Mouse (Mus musculus) kidney, postnatal 14 days (tissue): ENCODE results near the gene Slc12a1.
A peak's percentile ranks its signal among the peaks of the same experiment; 100 is the strongest.

Experiments
- DNase-seq: peaks from one replicate; pipeline ENCODE4 v3.0.0; 2022; ENCODE audit warnings: mixed read lengths

Slc12a1 gene

GRCm38 (mm10) chr2:125211831-125212510 lies 59.7 kb downstream of the Slc12a1 start:
- DNase-seq, result no peak

DNA sequence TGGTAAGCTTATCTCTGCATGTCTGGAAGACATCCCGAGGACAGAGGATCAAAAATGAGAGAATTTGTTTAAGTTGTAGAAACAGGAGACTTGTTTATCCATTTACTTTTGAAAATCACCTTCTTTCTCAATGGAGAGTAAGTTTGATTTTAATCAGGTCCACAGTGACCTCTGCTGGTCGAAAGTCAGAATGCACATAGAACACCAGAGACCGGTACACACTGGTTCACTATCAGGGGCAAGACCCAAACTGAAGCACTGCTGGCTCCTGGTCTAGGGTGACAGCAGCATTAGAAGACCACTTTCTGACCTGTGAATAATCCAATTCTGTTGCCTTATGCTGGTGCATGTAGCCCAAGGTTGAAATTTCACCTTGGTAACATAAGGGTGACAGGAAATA lies 62.3 kb downstream of the Slc12a1 start:
- peak; percentile 72 for DNase-seq

- no peak for DNase-seq
These were observed 65.0 kb downstream of the Slc12a1 start for GRCm38 (mm10) chr2:125217286-125217685.

DNA sequence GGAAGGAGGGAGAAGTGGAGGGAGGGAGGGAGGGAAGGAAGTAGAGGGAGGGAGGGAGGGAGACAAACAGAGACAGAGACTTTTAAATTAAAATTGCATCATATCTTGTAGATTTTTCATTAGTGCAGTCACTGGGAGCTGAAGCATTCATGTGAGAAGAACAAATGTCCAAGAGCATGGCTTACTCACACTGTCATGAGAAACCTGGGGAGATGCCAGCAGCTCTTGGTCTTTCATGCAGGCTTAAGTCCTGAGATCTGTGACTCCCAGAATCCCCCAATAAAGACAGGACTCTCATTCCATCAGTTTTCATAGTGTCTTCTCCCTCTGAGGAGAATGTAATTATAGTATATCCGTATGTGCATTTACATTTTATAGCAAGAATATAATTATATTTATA lies 66.3 kb downstream of the Slc12a1 start:
- DNase-seq, result no peak

DNA sequence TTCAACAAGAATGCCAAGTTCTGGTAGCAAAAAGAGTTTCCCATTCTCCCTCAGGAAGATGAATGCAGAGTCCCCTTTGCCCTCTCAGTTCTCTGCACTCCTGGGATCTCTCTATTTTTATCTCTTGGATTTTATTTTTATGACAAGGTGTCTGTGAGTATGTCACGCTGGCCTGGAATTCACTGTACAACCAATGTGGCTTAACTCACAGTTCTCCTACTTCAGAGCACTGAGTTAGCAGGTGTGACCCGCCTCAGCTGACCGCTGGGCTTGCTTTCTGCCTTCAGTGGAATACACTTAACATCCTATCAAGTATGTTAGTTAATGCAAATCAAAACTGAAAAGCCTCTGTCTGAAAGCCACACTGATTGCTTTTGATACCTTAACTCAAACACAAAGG lies 67.0 kb downstream of the Slc12a1 start:
- no peak for DNase-seq

DNA sequence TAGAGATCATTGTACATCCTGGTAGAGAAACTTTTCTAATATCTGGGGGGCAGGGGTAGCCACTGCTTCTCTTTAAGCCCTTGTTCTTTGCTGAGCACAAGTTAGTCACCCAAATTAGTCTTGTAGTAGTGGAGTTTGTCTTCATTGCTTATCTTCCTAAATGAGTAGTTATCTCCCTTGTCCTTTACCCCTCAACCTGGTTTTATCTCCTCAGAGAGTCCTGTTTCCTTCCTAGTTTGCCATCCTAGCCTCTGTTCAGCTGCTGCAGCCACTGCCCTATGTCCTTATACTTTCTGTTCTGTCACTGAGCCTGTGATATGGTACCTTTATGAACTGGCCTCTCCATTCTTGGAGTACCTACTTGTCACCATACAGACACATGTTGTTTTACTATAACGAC lies 69.4 kb downstream of the Slc12a1 start:
- no peak for DNase-seq

- DNase-seq, result no peak
These were observed 76.4 kb downstream of the Slc12a1 start for GRCm38 (mm10) chr2:125228472-125229409.

- DNase-seq, result no peak
These were observed 79.9 kb downstream of the Slc12a1 start for GRCm38 (mm10) chr2:125232183-125232582.

DNA sequence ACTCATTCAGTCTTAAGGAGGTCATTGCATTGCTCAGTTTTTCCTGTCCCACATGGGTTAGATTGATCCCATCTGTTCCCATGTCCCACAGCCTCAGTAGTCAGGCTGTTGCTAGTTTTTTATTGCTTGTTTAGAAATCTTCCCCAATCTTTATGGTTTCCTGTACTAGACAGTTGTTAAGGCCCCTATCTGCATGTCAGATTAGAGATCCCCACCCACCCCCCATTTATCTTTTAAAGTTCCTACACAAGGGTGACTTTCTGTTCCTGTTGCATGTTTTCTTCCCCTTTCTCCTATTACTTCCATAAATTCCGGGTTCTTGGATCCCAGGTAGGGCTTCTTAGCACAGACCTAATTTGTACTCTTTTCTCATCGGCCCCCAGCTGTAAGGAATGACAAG lies 81.2 kb downstream of the Slc12a1 start:
- DNase-seq, result no peak

GRCm38 (mm10) chr2:125234049-125234448 lies 81.7 kb downstream of the Slc12a1 start:
- no peak for DNase-seq

DNA sequence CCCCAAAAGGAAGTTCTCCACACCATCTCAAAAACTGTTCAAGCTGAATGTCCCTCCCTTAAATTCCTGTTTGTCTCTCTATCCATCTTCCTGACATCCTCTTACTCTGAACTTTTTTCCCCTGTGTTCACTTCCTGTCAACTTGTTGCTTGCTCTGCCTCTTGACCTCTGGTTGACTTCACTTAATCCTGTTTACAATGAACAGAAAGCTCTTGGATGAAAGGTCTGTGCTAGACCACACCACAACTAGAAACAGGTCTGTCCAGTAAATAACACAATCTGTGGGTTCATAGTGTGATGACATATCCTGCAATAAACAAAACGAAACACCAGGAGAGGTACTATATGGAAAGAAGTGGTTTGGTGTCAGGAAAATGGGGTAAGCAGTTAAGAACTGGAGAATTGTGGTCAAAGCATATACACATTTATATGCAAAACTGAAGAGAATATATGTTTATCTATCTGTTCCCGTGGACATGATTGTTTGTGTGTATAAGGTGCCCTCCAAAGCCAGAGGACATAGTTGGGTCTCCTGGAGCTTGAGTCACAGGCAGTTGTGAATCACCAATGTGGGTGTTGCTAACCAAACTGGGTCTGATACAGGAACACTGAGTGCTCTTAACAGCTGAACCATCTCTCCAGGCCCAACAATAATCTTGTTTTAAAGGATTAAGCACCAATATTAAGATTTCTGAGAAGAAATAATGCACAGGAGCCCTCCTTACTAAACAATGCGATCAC lies 93.4 kb downstream of the Slc12a1 start:
- DNase-seq, result no peak

- no peak for DNase-seq
These were observed 94.4 kb downstream of the Slc12a1 start for GRCm38 (mm10) chr2:125246669-125247068.

DNA sequence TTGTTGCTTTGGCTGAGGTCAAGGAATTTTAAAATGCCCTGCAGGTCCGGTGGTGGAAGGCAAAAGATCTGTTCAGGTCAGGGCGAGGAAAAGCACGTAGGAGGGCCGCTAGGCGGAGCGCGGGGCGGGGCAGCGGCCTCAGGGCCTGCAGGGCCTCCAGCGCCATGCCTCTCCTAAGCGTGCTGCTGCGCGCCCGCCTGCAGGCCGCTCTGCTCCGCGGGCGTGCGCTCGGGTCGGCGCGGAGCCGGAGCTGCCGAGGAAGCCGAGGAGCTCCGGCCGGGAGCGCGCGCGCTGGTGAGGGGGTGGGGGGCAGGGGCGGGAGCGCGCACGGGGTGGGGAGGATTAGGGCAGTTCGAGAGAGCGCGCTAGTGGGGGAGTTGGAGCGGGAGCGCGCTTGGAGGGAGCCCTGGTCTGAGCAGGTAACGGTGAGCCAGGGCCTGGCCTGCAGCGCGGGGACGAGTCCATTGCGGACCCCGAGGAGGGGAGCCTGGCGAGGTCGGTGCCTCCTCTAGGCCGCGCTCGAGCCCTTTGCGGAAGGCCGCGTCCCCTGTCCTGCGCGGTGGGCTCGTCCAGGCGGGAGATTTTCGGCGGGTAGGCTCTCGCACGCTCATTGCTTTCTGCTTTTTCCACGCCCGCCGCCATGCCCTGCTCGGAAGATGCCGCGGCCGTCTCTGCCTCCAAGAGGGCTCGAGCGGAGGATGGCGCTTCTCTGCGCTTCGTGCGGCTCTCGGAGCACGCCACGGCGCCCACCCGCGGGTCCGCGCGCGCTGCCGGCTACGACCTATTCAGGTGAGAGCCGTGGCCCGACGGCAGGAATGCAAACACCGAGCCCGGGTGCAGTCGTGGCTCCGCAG lies 95.0 kb downstream of the Slc12a1 start, which contains the start of gene Dut:
Gene Dut, plus strand, starts transcription at position 83 of the 854 bp plus-strand sequence.
- peak; percentile 97 for DNase-seq

DNA sequence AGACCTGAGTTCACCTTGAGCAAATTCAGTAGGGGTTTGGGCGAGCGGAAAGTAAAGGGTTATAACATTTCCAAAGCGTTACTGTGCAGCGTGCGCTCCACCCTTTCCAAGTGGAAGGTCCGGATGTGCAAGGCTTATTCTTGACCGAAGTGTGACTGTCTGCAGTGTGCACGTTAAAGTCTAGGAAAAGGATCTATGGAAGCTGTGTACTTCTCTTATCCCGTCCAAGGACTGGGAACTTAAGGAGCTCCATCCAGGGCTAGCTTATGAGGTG lies 95.6 kb downstream of the Slc12a1 start:
- no peak for DNase-seq

DNA sequence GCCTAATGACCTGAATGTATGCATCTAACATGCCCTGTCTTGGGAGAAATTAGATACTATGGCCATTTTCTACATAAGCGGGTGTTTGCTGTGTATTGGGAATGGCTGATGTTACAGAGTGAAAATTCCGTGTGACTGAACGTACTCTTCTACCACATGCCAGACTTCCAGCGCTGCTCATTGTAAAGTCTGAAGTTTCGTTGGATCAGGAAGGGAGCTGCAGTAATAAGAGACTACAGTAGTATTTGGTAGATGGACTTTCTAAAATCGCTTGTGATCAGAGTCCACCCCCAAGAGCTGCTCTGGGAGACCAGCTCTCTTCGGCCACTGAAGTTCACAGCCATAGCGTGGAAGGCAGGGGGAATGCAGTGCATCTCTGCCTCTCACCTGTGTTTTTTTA lies 96.0 kb downstream of the Slc12a1 start:
- DNase-seq, result no peak

GRCm38 (mm10) chr2:125249339-125249738 lies 97.0 kb downstream of the Slc12a1 start:
- no peak for DNase-seq

- no peak for DNase-seq
These were observed 97.6 kb downstream of the Slc12a1 start for GRCm38 (mm10) chr2:125249874-125250273.

- no peak for DNase-seq
These were observed 99.5 kb downstream of the Slc12a1 start for GRCm38 (mm10) chr2:125251781-125252180.

DNA sequence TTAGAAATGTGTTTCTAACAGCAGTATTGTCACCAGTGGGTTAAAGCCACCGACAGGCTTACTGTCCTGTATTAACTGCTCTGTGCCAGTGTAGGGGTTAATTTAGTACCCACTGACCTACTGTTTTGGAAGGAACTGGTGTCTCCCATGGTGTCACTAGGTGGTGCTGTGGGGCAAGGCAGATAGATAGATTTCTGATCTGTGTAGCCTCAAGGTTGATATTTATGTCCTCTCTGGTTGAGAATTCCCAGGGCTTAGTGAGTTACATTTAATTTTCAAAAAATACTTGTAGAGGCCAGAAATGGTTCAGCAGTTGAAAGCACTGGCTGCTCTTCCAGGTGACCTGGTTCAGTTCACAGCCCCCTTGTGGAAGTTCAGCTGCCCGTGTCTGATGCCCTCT lies 100.0 kb downstream of the Slc12a1 start:
- DNase-seq, result peak; percentile 55

GRCm38 (mm10) chr2:125253699-125254098 lies 101.4 kb downstream of the Slc12a1 start:
- no peak for DNase-seq

DNA sequence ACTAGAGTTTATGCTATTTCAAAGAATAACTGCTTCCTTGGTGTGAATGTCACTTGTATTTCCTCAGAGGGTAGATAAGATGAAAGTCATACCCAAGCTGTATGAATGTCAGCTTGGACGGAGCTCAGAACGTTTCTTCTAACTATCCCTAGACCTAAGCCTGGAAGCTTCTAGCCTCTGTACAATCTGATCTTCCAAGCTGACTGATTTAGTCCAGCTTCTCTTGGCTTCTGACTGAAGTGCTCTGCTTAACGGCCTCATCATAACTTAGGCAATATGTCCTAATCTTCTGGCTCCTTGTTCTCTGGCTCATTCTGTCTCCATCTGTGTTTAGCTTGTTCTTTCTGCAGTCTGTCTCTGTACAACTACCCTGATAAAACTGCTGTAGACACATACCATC lies 102.3 kb downstream of the Slc12a1 start:
- no peak for DNase-seq

- no peak for DNase-seq
These were observed 103.6 kb downstream of the Slc12a1 start for GRCm38 (mm10) chr2:125255886-125256285.
